Mouse (Mus musculus) embryo, embryonic 11 days (tissue): ENCODE data around the gene S100a10.

ENCODE experiments used
- DNase-seq: peaks from one replicate; pipeline ENCODE4 v3.0.0-alpha.2; 2015

The S100a10 gene

DNA sequence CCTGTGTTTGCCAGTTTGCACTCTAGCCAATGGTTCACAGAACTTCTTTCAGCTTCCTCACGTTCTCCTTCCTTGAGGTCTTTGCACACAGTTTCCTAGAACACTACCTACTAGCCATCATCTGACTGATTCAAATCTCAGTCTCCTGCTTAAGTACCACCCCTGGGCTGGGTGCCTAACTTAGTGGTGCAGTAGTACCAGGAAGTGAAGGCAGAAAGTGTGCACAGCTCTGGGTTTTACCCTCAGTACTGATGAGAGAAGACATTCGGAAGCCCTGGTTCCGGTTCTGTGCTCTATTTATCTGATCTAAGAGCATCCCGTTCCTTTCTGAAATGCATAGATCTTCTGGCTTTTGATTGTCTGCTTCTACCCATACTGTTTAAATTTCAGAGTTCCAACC lies 26.8 kb downstream of the S100a10 start:
- DNase-seq = no peak

DNA sequence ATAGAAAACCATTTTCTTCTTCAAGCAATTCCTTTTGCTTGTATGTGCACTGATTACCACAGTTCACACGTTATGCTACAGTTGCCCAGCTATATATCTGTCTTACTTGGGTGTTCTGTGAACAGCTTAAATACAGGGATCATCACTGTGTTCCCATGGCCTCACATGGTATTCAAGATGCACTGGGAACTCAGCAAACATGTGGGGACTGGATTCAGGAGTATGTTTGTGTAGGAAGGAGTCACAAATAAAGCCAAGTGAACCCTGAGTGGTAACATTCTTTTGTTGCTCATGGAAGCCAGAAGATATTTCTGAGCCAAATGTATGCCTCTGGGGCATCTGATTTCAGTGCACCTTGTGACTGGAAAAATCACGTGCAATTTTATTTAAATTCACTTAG lies 28.2 kb downstream of the S100a10 start:
- DNase-seq = no peak

DNA sequence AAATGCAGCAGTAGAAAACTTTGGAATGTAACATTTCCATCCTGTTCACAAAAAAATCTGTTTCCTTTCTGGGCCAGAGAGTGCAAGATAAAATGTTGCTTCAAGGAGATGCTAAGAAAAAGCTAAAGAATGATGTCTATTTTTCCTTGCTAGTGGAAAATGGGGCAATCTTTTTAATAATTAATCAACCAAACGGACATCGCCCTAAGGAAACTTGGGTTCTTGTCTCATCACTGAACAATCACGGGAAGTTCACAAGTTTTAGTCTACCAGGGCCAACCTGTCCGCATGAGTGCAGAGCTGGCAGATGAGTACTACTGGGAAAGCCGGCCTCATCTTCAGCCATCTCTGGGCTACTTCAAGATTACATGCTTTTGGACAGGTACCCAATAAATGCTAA lies 34.7 kb downstream of the S100a10 start:
- no peak for DNase-seq

DNA sequence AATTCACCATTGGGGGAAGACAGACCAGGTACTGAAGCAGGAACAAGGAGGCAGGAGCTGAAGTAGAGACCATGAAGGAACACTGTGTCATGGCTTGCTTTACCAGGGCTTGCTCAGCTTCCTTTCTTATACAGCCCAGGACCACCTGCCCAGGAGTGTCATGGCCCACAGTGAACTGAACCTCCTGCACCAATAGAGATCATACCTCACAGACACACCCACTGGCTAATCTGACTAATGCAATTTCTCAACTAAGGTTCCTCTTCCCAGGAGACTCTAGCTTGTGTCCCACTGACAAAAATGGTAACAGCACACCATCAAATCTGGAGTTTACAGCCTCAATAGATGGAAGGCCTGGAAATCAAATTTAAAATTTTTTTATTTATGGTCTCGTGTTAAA lies 35.4 kb downstream of the S100a10 start:
- no peak for DNase-seq

DNA sequence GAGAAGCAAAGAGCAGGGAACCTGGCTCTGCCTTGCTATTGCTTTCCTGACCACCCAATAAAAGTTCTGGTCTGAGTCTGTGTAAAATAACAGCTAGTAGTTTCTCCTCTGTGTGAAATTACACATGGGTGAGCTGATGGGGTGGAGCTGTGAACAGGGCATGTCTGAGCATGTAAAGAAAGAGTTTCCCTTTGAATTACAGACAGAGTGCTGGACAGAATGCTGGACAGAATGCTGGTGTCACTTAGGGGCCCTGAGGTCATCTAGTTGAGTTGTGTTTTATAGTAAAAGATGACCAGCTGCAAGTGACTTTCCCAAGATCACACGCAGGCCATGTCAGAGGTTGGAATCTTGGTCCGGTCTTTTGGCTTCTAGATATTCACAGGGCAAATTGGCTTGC lies 37.2 kb downstream of the S100a10 start:
- DNase-seq = no peak

DNA sequence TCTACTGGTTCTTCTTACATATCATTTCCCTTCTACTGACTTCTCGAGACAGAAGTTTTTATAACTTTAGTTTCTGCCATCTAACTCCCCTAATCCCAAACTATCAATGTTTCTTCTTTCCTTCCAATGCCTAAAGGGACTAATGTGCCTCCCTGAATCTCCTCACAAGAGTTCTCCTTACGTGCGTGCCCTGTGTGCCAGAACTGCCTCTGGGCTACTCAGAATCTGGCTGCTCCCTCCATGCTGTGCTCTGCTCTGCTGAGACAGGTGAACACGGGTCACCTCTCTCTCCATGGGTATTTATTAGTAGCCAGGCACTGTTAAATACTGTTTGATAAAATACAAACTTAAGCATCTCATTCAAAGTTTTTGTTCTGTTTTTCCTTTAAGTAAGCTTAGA lies 38.1 kb downstream of the S100a10 start:
- DNase-seq = no peak

DNA sequence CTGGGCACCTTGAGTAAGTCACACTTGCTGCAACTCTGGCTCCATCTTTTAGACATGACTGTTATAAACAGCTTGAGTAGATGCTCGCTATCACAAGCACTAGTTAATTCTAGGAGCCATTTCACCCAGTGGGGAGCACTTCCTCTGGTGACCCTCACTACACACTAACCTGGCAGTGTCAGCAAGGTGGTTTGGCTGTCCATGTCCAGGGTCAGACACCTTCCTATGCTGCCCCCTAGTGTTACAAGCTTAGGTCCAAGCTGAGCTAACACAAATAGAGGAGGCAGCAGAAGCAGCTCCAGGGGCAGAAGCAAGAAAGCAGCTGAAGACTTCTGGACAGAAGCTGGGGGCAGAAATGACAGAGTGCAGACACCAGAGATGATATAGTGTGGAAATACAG lies 38.6 kb downstream of the S100a10 start:
- peak; percentile 64 for DNase-seq

DNA sequence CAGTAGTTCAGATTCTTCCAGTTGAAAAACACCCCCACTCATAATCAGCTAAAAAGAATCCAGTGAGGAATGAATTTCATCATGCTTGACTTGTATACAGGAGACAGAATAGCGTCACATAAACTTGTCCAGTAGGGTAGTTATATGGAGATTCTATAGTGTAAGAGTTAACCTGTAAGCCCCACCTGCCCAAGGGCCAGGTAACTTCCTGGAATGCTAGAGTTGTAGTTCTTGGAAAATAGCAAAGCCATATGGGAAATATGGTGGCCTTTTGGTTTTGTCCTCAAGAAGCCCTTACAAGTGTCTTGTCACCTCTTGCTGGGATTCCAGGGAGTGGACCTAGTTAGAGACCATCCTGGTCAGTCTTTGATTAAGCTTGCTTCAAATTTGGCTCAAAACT lies 41.8 kb downstream of the S100a10 start:
- DNase-seq = no peak

DNA sequence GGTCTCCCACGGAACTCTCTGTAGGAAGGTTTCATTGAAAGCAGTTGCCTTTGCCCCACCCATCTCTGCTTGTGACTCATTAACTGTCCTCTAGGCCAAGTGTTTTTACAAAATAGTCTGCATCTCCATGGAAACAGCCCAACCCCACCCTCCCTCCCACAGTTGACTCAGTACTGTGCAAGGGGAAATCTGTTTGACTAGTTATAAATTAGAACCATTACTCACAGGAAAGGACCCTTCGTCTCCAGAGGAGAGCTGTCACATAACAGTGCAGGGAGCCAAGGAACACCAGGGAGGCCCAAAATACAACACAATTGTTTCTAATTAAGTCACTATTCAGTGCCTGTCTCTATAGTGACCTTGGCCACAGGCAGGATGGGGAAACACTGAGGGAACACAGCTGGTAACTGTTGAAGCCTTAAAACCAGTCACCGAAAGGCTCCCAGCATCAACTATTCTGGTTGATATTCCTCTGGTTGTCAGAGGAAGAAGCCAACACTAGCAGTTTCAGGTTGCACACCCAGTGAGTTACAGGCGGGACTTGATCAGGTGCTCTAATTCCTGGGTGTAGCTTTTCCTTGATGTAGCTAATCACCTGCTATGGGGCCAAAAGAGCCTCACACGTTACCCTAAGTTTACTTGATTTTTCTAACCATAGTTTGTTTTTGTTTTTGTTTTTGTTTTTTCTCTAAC lies 42.5 kb downstream of the S100a10 start:
- DNase-seq = peak; percentile 64

DNA sequence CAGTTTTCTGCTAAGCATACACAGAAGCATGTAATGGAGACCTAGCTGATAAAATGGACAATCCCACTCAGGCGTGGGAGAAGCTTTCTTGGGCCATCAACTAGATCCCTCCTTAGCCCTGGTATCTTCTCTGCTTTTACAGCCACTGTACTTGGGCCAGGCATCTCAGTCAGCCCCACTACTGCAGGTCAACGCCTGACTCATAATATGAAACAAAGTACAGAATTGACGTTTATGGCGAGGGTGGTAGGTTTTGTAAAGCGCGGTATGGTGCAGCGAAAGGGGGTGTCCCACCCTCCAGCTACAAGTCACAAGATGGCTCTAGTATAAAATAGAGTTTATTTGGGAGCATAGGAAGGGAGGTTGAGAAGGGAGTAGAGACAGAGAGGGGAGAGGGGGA lies 43.1 kb downstream of the S100a10 start:
- DNase-seq = no peak

DNA sequence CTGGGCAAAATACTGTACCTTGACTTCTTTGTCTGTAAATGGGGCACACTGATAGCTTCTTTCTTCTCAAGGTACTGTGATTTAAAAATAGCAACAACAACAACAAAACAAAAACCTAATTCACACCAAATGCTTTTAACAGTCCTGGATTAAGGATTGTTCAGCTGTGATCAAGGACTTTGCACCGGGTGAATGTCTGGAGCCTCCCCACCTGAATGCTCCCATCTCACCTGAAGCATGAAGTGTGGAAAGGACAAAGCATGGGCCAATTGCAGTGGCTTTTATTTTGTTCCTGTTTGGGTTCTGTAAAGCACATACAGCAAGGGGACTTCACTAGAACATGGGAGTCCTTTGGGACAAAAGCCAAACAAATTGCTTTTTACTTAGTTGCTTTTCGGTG lies 45.3 kb downstream of the S100a10 start:
- no peak for DNase-seq

DNA sequence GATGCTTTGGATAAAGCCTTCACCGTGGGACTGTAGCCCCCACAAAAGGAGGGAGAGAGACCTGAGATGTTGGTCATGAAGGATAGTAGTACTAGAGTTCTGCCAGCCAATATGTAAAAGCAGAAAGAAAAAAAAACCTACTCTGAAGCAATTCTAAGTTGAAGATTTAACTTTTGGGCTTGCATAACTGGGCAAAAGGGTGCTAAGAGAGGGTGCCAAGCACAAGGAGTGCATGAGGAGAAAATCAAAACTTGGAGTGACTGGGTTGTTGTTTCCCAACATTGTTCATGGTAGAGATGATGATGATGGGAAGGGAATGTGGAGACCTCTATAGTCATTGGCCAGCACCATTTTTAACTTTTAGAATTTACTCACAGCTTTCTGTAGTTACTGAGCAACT lies 47.0 kb downstream of the S100a10 start:
- no peak for DNase-seq

DNA sequence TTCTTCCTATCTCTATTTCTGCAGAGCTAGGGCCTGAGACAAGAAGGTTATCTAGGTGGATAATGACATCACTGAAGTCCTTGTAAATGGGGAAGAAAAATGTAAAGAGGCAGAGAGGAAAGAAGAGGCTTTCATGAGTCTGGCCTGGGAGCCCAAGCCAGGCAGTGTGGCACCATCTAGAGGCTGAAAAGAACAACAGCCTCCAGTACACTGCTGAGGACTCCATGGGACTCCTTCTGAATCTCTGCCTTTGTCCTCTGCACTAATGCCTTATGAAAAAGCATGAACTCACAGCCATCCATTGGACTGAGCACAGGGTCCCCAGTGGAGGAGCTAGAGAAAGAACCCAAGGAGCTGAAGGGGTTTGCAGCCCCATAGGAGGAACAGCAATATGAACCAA lies 54.1 kb downstream of the S100a10 start:
- DNase-seq = peak; percentile 37
